Mouse (Mus musculus) midbrain, embryonic 16.5 days (tissue): ENCODE results near the gene Hid1. TPM values are rescaled to one million over a fixed set of nuclear protein-coding genes. Genes with fewer than 3 reads are reported as not detected.

ENCODE experiments used
- polyA plus RNA-seq: library from polyadenylated mRNA; unstranded; fragments of >200 nt; fragmentation: Nextera tagmentation; extraction: Ambion mirVana; gene quantifications from 2 replicates; pipeline ENCODE4 v1.2.1, GENCODE M21; 2015

Hid1 gene
- polyA plus RNA-seq, 1 experiment from 2014 or later: 75.2 TPM

Other genes with a start within 250 kb of the Hid1 start
- gene Cd300lf, start 233.8 kb downstream of the Hid1 start, polyA plus RNA-seq: 0.34 TPM in 1 of 2 replicates, not detected in the other
- gene Slc9a3r1, start 204.4 kb downstream of the Hid1 start, polyA plus RNA-seq: 47.5 and 57.5 TPM in 2 replicates
- 12.5 and 14.9 TPM in 2 replicates for gene Tmem104, start 180.3 kb downstream of the Hid1 start, polyA plus RNA-seq
- gene Nat9, start 179.9 kb downstream of the Hid1 start, polyA plus RNA-seq: 23.2 and 23.9 TPM in 2 replicates
- gene Grin2c, start 100.5 kb downstream of the Hid1 start, polyA plus RNA-seq: 0.18 and 0.31 TPM in 2 replicates
- gene Fdxr, start 90.7 kb downstream of the Hid1 start, polyA plus RNA-seq: 19.7 and 23.4 TPM in 2 replicates
- 0.91 and 1.4 TPM in 2 replicates for gene Fads6, start 70.1 kb downstream of the Hid1 start, polyA plus RNA-seq
- 0.09 and 0.29 TPM in 2 replicates for gene Otop2, start 60.6 kb downstream of the Hid1 start, polyA plus RNA-seq
- gene Ush1g, start 45.7 kb downstream of the Hid1 start, polyA plus RNA-seq: 0.10 and 0.20 TPM in 2 replicates
- gene Otop3, start 33.0 kb downstream of the Hid1 start, polyA plus RNA-seq: 0.78 and 0.80 TPM in 2 replicates
- 18.5 and 21.6 TPM in 2 replicates for gene Cdr2l, start 14.2 kb upstream of the Hid1 start, polyA plus RNA-seq
- gene Mrpl58, start 36.0 kb upstream of the Hid1 start, polyA plus RNA-seq: 173 and 180 TPM in 2 replicates
- 773 and 819 TPM in 2 replicates for gene Atp5h, start 52.2 kb upstream of the Hid1 start, polyA plus RNA-seq
- 20.1 and 23.1 TPM in 2 replicates for gene Kctd2, start 52.4 kb upstream of the Hid1 start, polyA plus RNA-seq
- not detected in 2 replicates for gene Trim80, start 72.8 kb upstream of the Hid1 start, polyA plus RNA-seq
- 0.19 TPM in 1 of 2 replicates, not detected in the other for gene Slc16a5, start 94.7 kb upstream of the Hid1 start, polyA plus RNA-seq
- gene Armc7, start 107.9 kb upstream of the Hid1 start, polyA plus RNA-seq: 19.6 and 23.1 TPM in 2 replicates
- gene Nt5c, start 124.1 kb upstream of the Hid1 start, polyA plus RNA-seq: 100 and 104 TPM in 2 replicates
- gene Jpt1, start 146.6 kb upstream of the Hid1 start, polyA plus RNA-seq: 1,597 and 1,674 TPM in 2 replicates
- 1,000 and 1,072 TPM in 2 replicates for gene Sumo2, start 168.5 kb upstream of the Hid1 start, polyA plus RNA-seq
- gene Nup85, start 196.7 kb upstream of the Hid1 start, polyA plus RNA-seq: 103 and 106 TPM in 2 replicates
- 75.6 and 77.0 TPM in 2 replicates for gene Mrps7, start 236.2 kb upstream of the Hid1 start, polyA plus RNA-seq
- 34.7 and 37.5 TPM in 2 replicates for gene Gga3, start 236.3 kb upstream of the Hid1 start, polyA plus RNA-seq
- 12.5 and 12.7 TPM in 2 replicates for gene Mif4gd, start 245.2 kb upstream of the Hid1 start, polyA plus RNA-seq